Mouse (Mus musculus): Measurements from ENCODE around the gene Ap1m2.
"Not testable (repeated sequence)": the region's sequence is repeated elsewhere in the genome, so short reads cannot be mapped to it uniquely, and the experiment has no call there.

Ap1m2 gene

GRCm38 (mm10) chr9:21261831-21262230, 50.3 kb downstream of the Ap1m2 start:
- no peak for DNase-seq (ENCODE audit: low spot score)

GRCm38 (mm10) chr9:21260491-21261040, 51.6 kb downstream of the Ap1m2 start:
- no peak for DNase-seq (ENCODE audit: low spot score)

GRCm38 (mm10) chr9:21256349-21256748, 55.8 kb downstream of the Ap1m2 start:
- DNase-seq (ENCODE audit: low spot score), result not testable (repeated sequence)

- DNase-seq (ENCODE audit: low spot score), result no peak
Measured at GRCm38 (mm10) chr9:21254690-21255089, 57.4 kb downstream of the Ap1m2 start.

- DNase-seq (ENCODE audit: low spot score), result no peak
Measured at GRCm38 (mm10) chr9:21251116-21251735, 60.9 kb downstream of the Ap1m2 start.

GRCm38 (mm10) chr9:21250509-21250908, 61.6 kb downstream of the Ap1m2 start:
- no peak for DNase-seq (ENCODE audit: low spot score)

- no peak for DNase-seq (ENCODE audit: low spot score)
Measured at GRCm38 (mm10) chr9:21249629-21250508, 62.3 kb downstream of the Ap1m2 start.

GRCm38 (mm10) chr9:21248326-21248725, 63.8 kb downstream of the Ap1m2 start, which contains the start of gene S1pr5:
Gene S1pr5, minus strand, starts transcription at chr9:21248443.
- peak; percentile 42 for DNase-seq (ENCODE audit: low spot score)

- DNase-seq (ENCODE audit: low spot score), result no peak
Measured at GRCm38 (mm10) chr9:21246342-21246741, 65.8 kb downstream of the Ap1m2 start.

- DNase-seq (ENCODE audit: low spot score), result no peak
Measured at GRCm38 (mm10) chr9:21245113-21245487, 67.0 kb downstream of the Ap1m2 start.

- peak; percentile 51 for DNase-seq (ENCODE audit: low spot score)
Measured at GRCm38 (mm10) chr9:21244428-21245112, 67.6 kb downstream of the Ap1m2 start.

All from embryo, embryonic 10 days (tissue).